Mouse (Mus musculus): Measurements from ENCODE around the gene Nup85.

GRCm38 (mm10) chr11:115616893-115617292, 52.7 kb downstream of the Nup85 start:
- no peak for TF ChIP-seq POLR2A (IDR thresholded peaks at IDR 0.05; ENCODE audit: control insufficient read depth, low read depth, low read length)
- no peak for TF ChIP-seq CTCF (IDR thresholded peaks at IDR 0.05; ENCODE audit: control insufficient read depth, insufficient read depth, insufficient replicate concordance, low read depth, low read length)

Measured in testis, adult 2 months (tissue).